Mouse (Mus musculus): ENCODE results near the gene Nfe2l3.

Nfe2l3 gene

DNA sequence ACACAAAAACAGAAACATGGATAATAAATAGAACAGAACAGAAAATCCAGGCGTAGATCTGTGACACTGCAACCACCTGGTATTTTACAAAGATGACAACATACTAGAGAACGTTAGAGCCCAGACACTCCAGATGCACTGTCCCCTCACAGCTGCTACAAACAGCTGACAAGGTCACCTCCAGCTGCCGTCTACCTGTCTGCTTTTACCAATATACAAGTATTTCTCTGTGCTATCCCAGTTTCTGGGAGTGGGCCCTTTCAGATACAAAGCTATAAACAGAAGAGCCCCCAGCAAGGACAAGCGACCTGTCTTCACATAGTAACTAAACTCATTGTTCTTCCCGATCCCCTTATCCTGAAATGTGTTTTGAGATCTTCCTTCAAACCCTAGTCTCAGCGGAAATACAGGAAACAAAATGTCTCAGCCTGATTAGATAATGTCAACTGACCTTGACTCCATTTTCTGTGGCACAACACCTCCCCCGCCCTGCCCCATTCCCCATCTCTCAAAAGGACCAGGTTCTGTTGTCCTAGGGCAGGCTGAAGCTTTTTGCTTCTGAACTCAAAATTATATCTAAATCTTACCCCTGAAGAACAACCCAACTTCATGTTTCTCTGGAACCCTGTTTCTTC, 53.7 kb downstream of the Nfe2l3 start:
- no peak for DNase-seq

DNA sequence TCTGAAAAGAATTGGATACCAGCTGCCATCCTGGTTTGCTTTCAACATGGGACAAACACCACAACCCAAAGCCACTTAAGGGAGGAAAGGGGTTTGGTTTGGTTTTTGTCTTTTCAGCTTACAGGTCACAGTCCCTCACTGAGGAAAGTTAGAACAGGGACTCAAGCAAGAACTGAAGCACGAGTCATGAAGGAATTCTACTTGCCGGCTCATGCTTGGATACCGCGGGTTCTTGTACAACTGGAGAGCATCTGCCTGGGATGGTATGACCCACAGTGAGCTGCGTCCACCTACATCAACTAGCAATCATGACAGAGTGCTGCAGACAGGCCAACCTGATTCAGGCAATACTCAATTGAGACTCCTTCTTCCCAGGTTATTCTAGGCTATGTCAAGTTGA, 54.3 kb downstream of the Nfe2l3 start:
- no peak for DNase-seq

DNA sequence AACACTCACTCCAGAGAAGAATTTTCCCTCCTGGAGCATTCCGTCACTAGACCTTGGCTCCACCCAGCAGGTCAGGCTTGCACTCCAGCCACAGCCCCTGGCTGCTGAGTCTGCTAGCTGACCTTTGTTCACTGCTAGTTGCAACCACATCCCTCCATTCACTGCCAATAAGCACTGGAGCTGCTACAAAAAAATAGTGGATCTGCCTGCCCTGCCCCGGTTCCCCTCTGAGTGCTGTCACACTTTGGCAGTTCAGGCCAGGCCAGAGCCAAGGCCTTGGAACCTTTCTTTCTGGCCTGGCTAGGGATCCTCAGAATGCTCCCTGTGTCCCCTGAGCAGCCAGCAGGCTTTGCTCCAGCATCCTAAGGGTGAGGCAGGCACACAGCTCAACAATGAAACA, 57.3 kb downstream of the Nfe2l3 start:
- DNase-seq, result no peak

DNA sequence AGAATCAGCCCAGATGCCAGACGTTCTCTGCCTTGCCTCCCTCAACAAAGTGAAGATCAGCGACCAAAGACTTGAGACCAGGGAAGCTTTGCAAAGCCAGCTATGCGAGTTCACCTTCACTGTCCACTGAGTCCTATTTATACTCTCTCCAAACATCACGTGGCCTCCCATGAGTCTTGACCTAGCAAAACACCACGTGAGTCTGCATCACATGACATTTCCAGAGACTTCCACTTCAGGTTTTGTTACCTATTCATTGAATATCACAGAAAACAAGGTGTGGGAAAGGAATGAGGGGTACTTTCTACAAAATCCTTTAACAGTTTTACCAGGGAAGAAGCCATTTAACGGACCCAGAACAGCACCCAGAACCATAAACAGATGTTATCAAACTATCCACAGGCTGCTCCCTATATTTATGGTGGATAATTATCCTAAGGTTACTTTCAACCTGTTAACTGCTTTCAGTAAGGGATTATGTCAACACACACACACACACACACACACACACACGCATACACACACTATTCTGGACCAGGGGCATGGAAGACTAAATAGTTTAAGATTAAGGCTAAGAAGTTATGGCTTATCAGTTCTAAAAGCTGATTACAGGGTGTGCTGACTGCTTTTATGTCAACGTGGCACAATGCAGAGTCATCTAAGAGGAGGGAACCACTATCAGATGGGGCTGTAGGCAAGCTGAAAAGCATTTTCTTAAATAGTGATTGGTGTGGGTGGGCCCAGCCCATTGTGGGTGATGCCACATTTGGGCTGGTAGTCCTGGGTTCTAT, 65.0 kb downstream of the Nfe2l3 start:
- no peak for DNase-seq

- DNase-seq, result no peak
Measured at GRCm38 (mm10) chr6:51505671-51506070, 73.2 kb downstream of the Nfe2l3 start.

DNA sequence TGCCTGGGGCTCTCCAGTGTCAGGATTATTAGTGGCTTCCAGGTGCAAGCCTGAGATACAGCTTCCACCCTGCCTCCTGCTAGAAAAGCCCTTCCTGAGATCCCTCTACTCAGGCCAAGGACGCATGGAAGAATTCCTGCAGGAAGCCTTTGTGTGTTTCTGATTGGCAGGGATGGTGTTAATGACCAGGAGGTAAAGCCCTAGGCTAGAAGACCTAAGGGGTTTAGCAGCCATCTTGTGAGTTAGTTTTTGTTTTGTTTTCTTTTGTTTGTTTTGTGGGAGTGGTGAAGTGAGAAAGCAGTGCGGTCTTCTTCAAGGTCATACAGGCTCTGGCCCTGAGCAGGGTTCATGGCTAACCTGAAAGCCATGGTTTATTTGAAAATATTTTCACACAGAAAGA, 75.1 kb downstream of the Nfe2l3 start:
- DNase-seq, result no peak
